Mouse (Mus musculus): ENCODE data around the gene Rbl1.

- TF ChIP-seq CTCF (IDR thresholded peaks at IDR 0.05; ENCODE audit: low read depth) (no peak), EP300 (optimal IDR thresholded peaks at IDR 0.05) (no peak)
Observed at GRCm38 (mm10) chr2:157166371-157167080, 37.8 kb downstream of the Rbl1 start.

Data from stomach, postnatal 0 days (tissue).